In the genomic region with DNA sequence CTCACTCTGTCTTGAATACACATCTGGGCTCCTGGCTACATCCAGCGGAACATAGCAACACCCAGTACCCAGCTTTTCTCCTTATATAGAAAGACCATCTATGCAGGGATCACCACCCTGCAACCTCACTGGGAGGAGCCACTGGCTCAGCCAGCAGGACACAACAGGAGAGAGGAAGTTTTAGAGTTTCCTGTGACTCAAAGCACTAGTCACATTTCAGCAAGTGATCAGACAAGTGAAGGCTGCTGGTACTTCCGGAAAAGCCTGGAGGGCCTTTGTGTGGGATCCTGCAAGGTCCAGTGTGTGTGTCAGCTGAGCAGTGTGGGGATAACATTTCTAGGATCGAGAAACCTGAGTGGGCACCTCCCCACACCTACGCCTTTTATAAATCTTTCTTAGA, we compare ENCODE assay signal across 8 mouse cellular contexts. TPM values are rescaled to one million over a fixed set of nuclear protein-coding genes. Genes with fewer than 3 reads are reported as not detected.
DNase-seq lines count a peak whose midpoint lies in the region; ATAC-seq and TF ChIP-seq lines count a peak whose summit lies in the region.

No protein-coding gene starts in this region.

- H3K36me3 ChIP-seq in embryonic facial prominence, embryonic 13.5 days: no peaks in the 10 kb centered on the region
- no peaks in the 10 kb centered on the region; the same call in 1 of the 2 replicates for H3K36me3 ChIP-seq in hindbrain, embryonic 14.5 days (replicated peaks; ENCODE audit: control insufficient read depth, insufficient read depth)

- H3K9me3 ChIP-seq in embryonic facial prominence, embryonic 13.5 days: no peaks in the 10 kb centered on the region
- H3K9me3 ChIP-seq in hindbrain, embryonic 14.5 days (ENCODE audit: control insufficient read depth, low read length): no peaks in the 10 kb centered on the region

- peaks cover 28% of the 10 kb centered on the region for H3K4me1 ChIP-seq in embryonic facial prominence, embryonic 13.5 days
- H3K4me1 ChIP-seq in hindbrain, embryonic 14.5 days (replicated peaks; ENCODE audit: control insufficient read depth, insufficient read depth, low read length): 0 out of 2 replicates have a peak, but pooled peaks cover 3% of the 10 kb centered on the region

- no peaks in the 10 kb centered on the region for H3K27me3 ChIP-seq in embryonic facial prominence, embryonic 13.5 days
- no peaks in the 10 kb centered on the region for H3K27me3 ChIP-seq in hindbrain, embryonic 14.5 days (ENCODE audit: control insufficient read depth, insufficient read depth, low read length)

- peak overlapping the region; percentile 57; the same call in 1 of the 2 replicates for H3K27ac ChIP-seq in layer of hippocampus, adult 2 months
- H3K27ac ChIP-seq in embryonic facial prominence, embryonic 13.5 days: peak overlapping the region; percentile 24; the same call in 1 of the 2 replicates
- H3K27ac ChIP-seq in hindbrain, embryonic 14.5 days: no peak overlapping the region

- no peak overlapping the region for H3K4me3 ChIP-seq in layer of hippocampus, adult 2 months
- no peak overlapping the region for H3K4me3 ChIP-seq in embryonic facial prominence, embryonic 13.5 days
- H3K4me3 ChIP-seq in hindbrain, embryonic 14.5 days (replicated peaks; ENCODE audit: low read length): no peak overlapping the region

- H3K4me2 ChIP-seq in embryonic facial prominence, embryonic 13.5 days: no peak overlapping the region
- H3K4me2 ChIP-seq in hindbrain, embryonic 14.5 days (replicated peaks): no peak overlapping the region

- WGBS in embryonic facial prominence, embryonic 13.5 days: 50% methylated on average over 4 of the region's 4 CpGs
- 84% methylated on average over 4 of the region's 4 CpGs for WGBS in hindbrain, embryonic 14.5 days

- no peak overlapping the region for H3K9ac ChIP-seq in embryonic facial prominence, embryonic 13.5 days
- H3K9ac ChIP-seq in hindbrain, embryonic 14.5 days: no peak overlapping the region

- TF ChIP-seq CTCF in layer of hippocampus, adult 2 months (conservative IDR thresholded peaks at IDR 0.05): no peak

- no peak for DNase-seq in layer of hippocampus, adult 2 months (ENCODE audit: low spot score in 2 of 2)
- no peak for DNase-seq in layer of hippocampus, adult 9-10 months (ENCODE audit: low spot score)
- DNase-seq in kidney, adult 18-20 months: peak; percentile 28
- peak; percentile 45 for DNase-seq in lung, postnatal 14 days
- DNase-seq in MN1 (ENCODE audit: low spot score): no peak
- DNase-seq in layer of hippocampus, adult 8-10 months (ENCODE audit: low spot score in 2 of 2): no peak
- no peak for DNase-seq in hindbrain, embryonic 14.5 days (ENCODE audit: low spot score)

- no peak for ATAC-seq in embryonic facial prominence, embryonic 13.5 days (ENCODE audit: insufficient number of reproducible peaks, insufficient read depth, low FRiP score, low TSS enrichment, low read depth)
- ATAC-seq in hindbrain, embryonic 14.5 days (ENCODE audit: low FRiP score): no peak

RNA-seq across cellular contexts. Expression of gene Tubd1, which starts 32.4 kb away (rescaled TPM):
- total RNA-seq in layer of hippocampus, adult 2 months (2021): 1 to 10 TPM; 6.0 to 8.2 TPM
- polyA plus RNA-seq in embryonic facial prominence, embryonic 13.5 days (2015; fragmentation: Nextera tagmentation; extraction: Ambion mirVana): 13.5 and 13.8 TPM in 2 replicates
- 1 to 10 TPM; 5.2 to 7.9 (median 7.1) TPM for total RNA-seq in layer of hippocampus, adult 8-10 months (2022)
- polyA plus RNA-seq in hindbrain, embryonic 14.5 days (2014; fragmentation: Nextera tagmentation; extraction: Ambion mirVana): 5.8 and 6.1 TPM in 2 replicates

RNA-seq across cellular contexts. Expression of gene Rps6kb1, which starts 32.6 kb away (rescaled TPM):
- total RNA-seq in layer of hippocampus, adult 2 months (2021): 10 to 100 TPM; 43.8 to 44.2 TPM
- polyA plus RNA-seq in embryonic facial prominence, embryonic 13.5 days (2015; fragmentation: Nextera tagmentation; extraction: Ambion mirVana): 77.8 and 78.9 TPM in 2 replicates
- 10 to 100 TPM; 36.8 to 41.2 (median 39.4) TPM for total RNA-seq in layer of hippocampus, adult 8-10 months (2022)
- 45.1 and 51.9 TPM in 2 replicates for polyA plus RNA-seq in hindbrain, embryonic 14.5 days (2014; fragmentation: Nextera tagmentation; extraction: Ambion mirVana)

Comparison
In these comparisons a context has a peak if more than half of its experiments do, and no peak if none do; other contexts are left out.
1. DNase-seq: peak in kidney, adult 18-20 months (single experiment) and lung, postnatal 14 days (single experiment); none in layer of hippocampus, adult 2 months (0 of 2), layer of hippocampus, adult 9-10 months (single experiment), MN1 (single experiment), layer of hippocampus, adult 8-10 months (0 of 2) and hindbrain, embryonic 14.5 days (single experiment).